Mouse (Mus musculus): ENCODE results near the gene Fam217b.
A peak's percentile ranks its signal among the peaks of the same experiment; 100 is the strongest.

DNA sequence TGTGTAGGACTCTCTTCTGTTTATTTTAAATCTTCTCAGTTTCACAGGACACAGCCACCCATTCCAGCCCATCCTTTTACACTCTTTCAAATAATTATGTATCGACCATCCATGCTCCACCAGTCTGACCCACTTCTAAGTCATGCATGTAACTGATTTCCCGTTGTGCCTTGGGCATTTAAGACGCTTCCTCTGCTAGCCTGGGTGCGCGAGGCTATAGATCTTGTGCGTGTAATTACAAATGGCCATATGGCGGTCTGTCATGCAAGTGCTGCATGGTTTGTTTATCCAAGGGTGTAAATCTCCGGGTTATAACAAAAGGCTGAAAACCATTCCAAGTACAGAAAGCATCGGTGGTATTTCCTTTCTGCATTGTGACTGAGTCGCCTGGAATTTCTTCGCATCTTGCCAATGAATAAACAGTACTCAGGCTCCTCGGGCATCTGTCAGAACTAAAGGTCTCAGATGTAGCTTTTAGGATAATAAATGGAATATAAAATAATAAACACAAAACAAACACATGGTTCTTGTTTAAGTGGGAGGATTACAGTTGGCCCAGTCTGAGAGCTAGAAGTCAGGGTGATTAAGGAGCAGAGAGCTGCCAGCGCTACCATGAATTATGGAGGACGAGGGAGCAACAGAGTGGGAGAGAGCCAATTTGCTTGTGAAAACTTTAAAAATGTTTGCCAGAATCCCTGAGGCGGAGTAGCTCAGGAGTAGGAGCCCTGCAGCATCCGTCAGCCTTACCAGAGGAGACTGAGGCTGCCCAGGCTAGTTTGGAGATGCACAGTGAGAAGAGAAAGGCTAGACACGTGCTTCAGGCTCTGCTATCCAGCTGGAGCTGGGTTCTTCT lies 40.6 kb downstream of the Fam217b start:
- no peak for TF ChIP-seq CTCF (IDR thresholded peaks at IDR 0.05; ENCODE audit: borderline replicate concordance, insufficient read depth, low read length)
- peak; percentile 17; the same call in 1 of the 2 replicates for TF ChIP-seq POLR2A (IDR thresholded peaks at IDR 0.05; ENCODE audit: low read depth, low read length)
